Mouse (Mus musculus): ENCODE data around the gene 1700042G07Rik. TPM values are rescaled to one million over a fixed set of nuclear protein-coding genes. Genes with fewer than 3 reads are reported as not detected.

Gene 1700042G07Rik
- not detected in 2 replicates for polyA plus RNA-seq (2014; fragmentation: Nextera tagmentation; extraction: Ambion mirVana)

DNA sequence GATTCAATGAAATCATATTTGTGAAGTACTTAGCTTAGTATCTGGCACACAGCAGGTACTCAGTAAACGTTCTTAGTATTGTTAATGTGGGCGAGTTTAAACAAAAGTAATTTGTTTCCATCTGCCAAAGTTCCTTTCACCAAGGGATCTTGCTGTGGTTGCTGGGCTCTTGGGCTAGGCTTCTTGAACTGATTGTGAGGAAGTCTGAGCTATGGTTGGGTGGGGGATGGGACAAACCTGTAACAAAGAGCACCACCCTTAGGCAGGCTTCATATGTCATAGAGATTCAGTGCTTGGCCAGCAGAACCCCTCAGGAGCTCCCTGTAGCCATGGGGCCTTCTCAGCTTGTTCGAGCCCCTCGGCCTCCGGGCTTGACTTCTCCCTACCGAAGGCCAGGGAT is at the start of gene 1700042G07Rik, which contains the start of gene Gm49337:
Gene 1700042G07Rik (plus strand): TSS at position 301 of the 400 bp plus-strand sequence.
Gene Gm49337 (plus strand): TSS at position 313 of the 400 bp plus-strand sequence.
- Histone ChIP-seq H3K4me1 (ENCODE audit: control insufficient read depth, insufficient read depth, low read length) (peaks cover 4% of the 10 kb centered on the region), H3K27ac (replicated peaks; ENCODE audit: low read depth, low read length) (no peak within 1 kb of the TSS), H3K4me2 (ENCODE audit: low read depth, low read length) (no peak within 1 kb of the TSS), H3K36me3 (replicated peaks; ENCODE audit: control insufficient read depth, insufficient read depth, low read depth, low read length) (no peaks in the 10 kb centered on the region), H3K9me3 (replicated peaks; ENCODE audit: control insufficient read depth, low read length) (no peaks in the 10 kb centered on the region), H3K4me3 (ENCODE audit: low read depth, low read length) (no peak within 1 kb of the TSS), H3K9ac (replicated peaks; ENCODE audit: low read length) (no peak within 1 kb of the TSS), H3K27me3 (ENCODE audit: control insufficient read depth, insufficient read depth, low read length) (no peaks in the 10 kb centered on the region)
- DNase-seq (ENCODE audit: low spot score) = no peak
- WGBS = 89% methylated on average over 6 of the region's 6 CpGs
- no peak for ATAC-seq (replicated peaks; ENCODE audit: insufficient number of reproducible peaks, low FRiP score, low TSS enrichment, low read depth)

DNA sequence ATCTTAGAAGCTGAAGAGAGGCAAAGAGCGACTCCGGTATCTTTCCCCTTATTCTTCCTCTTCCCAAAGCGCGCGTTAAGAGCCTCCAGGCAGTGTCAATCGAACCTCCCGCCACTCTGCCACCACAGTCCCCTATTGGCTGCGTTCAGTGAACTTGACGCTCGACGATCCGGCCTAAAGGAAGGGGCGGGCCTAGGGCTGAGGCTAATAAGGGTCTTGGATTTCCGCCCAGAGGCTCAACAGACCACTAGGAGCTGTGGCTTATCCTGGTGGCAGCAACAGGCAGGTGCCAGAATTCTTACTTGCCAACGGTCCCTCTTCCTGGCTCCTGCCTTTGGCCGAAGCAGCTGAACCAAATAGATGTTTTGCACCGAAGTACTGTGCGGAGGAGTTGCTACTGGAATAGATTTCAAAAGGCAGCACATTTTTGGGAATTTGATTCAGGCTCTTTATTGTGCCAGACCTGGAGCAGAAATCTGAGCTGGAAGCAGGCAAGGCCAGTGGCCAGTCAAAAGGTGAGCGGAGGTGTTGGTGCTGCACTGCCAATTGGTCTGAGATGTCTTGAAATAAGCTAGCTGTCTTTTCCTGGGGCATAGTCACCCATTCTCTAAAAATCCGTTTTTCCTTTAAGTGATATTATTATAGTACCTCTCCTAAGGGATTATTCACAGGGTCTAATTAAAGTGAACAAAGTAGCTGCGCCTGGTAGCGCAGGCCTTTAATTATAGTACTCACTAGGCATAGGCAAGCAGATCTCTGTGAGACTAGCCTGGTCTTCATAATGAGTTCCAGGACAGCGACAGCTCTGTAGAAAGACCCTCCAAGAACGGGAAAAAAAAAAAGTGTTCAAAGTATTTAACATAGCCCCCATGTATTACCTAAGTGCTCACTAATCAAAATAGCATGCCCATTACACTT is 49.3 kb upstream of the 1700042G07Rik start, which contains the start of the genes Rad54l and Pomgnt1:
Gene Rad54l (minus strand): TSS at position 89 of the 918 bp plus-strand sequence.
Gene Pomgnt1 (plus strand): TSS at position 239 of the 918 bp plus-strand sequence.
- peak; percentile 97 for DNase-seq (ENCODE audit: low spot score)
- Histone ChIP-seq H3K4me1 (ENCODE audit: control insufficient read depth, insufficient read depth, low read length) (0 out of 2 replicates have a peak, but pooled peaks cover 2% of the 10 kb centered on the region), H3K4me2 (ENCODE audit: low read depth, low read length) (peak within 1 kb of the TSS; percentile 70), H3K27me3 (ENCODE audit: control insufficient read depth, insufficient read depth, low read length) (no peaks in the 10 kb centered on the region), H3K36me3 (replicated peaks; ENCODE audit: control insufficient read depth, insufficient read depth, low read depth, low read length) (no peaks in the 10 kb centered on the region; the same call in 1 of the 2 replicates), H3K27ac (replicated peaks; ENCODE audit: low read depth, low read length) (no peak within 1 kb of the TSS), H3K9ac (replicated peaks; ENCODE audit: low read length) (peak within 1 kb of the TSS; percentile 77), H3K4me3 (ENCODE audit: low read depth, low read length) (peak within 1 kb of the TSS; percentile 66), H3K9me3 (replicated peaks; ENCODE audit: control insufficient read depth, low read length) (no peaks in the 10 kb centered on the region)
- peak; percentile 98 for ATAC-seq (replicated peaks; ENCODE audit: insufficient number of reproducible peaks, low FRiP score, low TSS enrichment, low read depth)
- WGBS = 4% methylated on average over 24 of the region's 24 CpGs

DNA sequence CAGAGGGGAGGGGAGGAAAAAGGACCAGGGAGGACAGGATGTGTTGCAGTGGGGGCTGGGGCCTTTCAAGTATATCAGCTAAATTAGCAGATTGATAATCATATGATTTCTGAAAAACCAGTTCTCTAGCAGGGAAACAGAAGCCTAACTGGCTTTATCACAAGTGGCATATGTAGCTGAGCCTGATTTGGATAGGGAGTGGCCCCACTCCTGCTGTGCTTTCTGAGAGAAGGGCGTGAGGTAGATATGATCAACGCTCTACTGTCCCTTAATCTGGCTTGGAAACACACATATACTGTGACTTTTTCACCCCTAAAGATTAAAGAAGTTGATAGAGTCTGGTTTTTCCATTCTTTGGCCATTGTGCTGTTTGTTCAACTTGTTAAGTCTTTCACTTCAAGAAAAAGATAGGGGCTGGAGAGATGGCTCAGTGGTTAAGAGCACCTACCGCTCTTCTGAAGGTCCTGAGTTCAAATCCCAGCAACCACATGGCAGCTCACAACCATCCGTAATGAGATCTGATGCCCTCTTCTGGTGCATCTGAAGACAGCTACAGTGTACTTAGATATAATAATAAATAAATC is 47.3 kb upstream of the 1700042G07Rik start:
- Histone ChIP-seq H3K4me1 (ENCODE audit: control insufficient read depth, insufficient read depth, low read length) (0 out of 2 replicates have a peak, but pooled peaks cover 2% of the 10 kb centered on the region), H3K27me3 (ENCODE audit: control insufficient read depth, insufficient read depth, low read length) (no peaks in the 10 kb centered on the region), H3K36me3 (replicated peaks; ENCODE audit: control insufficient read depth, insufficient read depth, low read depth, low read length) (no peaks in the 10 kb centered on the region), H3K27ac (replicated peaks; ENCODE audit: low read depth, low read length) (no peak overlapping the region), H3K9ac (replicated peaks; ENCODE audit: low read length) (no peak overlapping the region), H3K4me3 (ENCODE audit: low read depth, low read length) (no peak overlapping the region), H3K9me3 (replicated peaks; ENCODE audit: control insufficient read depth, low read length) (no peaks in the 10 kb centered on the region), H3K4me2 (ENCODE audit: low read depth, low read length) (no peak overlapping the region)
- ATAC-seq (replicated peaks; ENCODE audit: insufficient number of reproducible peaks, low FRiP score, low TSS enrichment, low read depth) (no peak), DNase-seq (ENCODE audit: low spot score) (no peak)
- WGBS = 95% methylated on average over 4 of the region's 4 CpGs

DNA sequence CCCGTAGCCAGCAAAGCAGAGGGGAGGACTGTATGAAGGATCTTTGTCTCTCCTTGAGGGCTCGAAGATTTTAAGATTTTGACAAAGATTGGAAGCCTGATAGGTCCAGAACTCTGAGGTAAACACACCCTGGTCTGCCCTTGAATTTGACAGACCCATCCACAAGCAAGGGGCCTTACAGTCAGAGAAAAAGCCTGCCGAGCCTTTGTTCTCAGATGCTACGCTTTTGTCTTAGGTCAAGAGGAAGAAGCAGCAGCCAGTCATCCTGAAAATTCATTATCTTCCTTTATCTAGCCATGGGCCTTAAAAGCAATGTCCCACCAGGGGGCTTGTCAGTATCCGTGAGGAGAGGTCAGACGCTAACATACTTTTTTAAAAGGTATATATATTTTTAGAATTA is 45.2 kb upstream of the 1700042G07Rik start:
- DNase-seq (ENCODE audit: low spot score) (no peak), ATAC-seq (replicated peaks; ENCODE audit: insufficient number of reproducible peaks, low FRiP score, low TSS enrichment, low read depth) (no peak)
- no peaks in the 10 kb centered on the region for H3K9me3 ChIP-seq (replicated peaks; ENCODE audit: control insufficient read depth, low read length)
- no peaks in the 10 kb centered on the region for H3K36me3 ChIP-seq (replicated peaks; ENCODE audit: control insufficient read depth, insufficient read depth, low read depth, low read length)
- H3K4me1 ChIP-seq (ENCODE audit: control insufficient read depth, insufficient read depth, low read length) = no peaks in the 10 kb centered on the region
- no peak overlapping the region for H3K27ac ChIP-seq (replicated peaks; ENCODE audit: low read depth, low read length)
- 70% methylated on average over 6 of the region's 6 CpGs for WGBS
- H3K4me3 ChIP-seq (ENCODE audit: low read depth, low read length) = no peak overlapping the region
- no peaks in the 10 kb centered on the region for H3K27me3 ChIP-seq (ENCODE audit: control insufficient read depth, insufficient read depth, low read length)
- H3K4me2 ChIP-seq (ENCODE audit: low read depth, low read length) = no peak overlapping the region
- H3K9ac ChIP-seq (replicated peaks; ENCODE audit: low read length) = no peak overlapping the region

DNA sequence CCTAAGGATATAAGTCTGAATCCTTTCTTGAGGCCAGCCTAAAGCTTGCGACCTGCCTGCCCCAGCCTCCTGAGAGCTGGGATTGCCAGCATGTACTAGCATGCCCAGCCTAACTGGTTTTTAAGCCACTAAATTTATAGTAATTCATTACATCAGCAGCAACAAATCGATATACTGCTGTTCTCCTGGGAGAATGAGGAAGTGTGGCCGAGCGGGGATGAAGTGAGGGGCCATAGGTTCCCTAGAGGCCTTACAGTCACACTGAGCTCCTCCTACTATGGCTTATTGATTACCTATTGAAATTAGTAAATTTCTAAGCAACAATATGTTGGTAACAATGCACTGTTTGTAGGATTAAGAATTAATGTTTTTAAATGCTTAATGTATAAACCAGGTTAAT is 40.0 kb upstream of the 1700042G07Rik start:
- Histone ChIP-seq H3K9me3 (replicated peaks; ENCODE audit: control insufficient read depth, low read length) (no peaks in the 10 kb centered on the region), H3K27me3 (ENCODE audit: control insufficient read depth, insufficient read depth, low read length) (no peaks in the 10 kb centered on the region), H3K27ac (replicated peaks; ENCODE audit: low read depth, low read length) (no peak overlapping the region), H3K4me2 (ENCODE audit: low read depth, low read length) (no peak overlapping the region), H3K4me3 (ENCODE audit: low read depth, low read length) (no peak overlapping the region), H3K9ac (replicated peaks; ENCODE audit: low read length) (no peak overlapping the region), H3K4me1 (ENCODE audit: control insufficient read depth, insufficient read depth, low read length) (no peaks in the 10 kb centered on the region), H3K36me3 (replicated peaks; ENCODE audit: control insufficient read depth, insufficient read depth, low read depth, low read length) (no peaks in the 10 kb centered on the region)
- 91% methylated on average over 4 of the region's 4 CpGs for WGBS
- ATAC-seq (replicated peaks; ENCODE audit: insufficient number of reproducible peaks, low FRiP score, low TSS enrichment, low read depth) (no peak), DNase-seq (ENCODE audit: low spot score) (no peak)

DNA sequence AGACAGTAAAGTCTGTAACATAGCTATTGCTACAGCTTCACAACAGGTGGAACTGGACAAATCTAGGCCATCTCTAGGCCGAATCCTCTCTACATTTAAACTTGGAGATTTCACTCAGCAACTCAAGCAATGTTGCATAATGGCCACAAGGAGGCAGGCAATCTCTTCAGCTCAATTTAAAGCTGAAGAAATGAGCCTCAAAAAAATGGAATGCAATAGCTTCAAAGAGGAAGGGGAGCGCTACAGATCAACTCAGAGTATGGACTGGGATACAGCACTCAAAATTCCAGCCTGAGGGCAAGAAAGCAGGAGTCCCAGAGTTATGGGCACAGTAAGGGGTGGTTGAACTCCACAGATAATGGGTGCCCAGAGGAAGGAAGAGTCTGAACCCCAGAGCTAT is 38.2 kb upstream of the 1700042G07Rik start:
- H3K4me2 ChIP-seq (ENCODE audit: low read depth, low read length) = no peak overlapping the region
- no peaks in the 10 kb centered on the region for H3K27me3 ChIP-seq (ENCODE audit: control insufficient read depth, insufficient read depth, low read length)
- no peak for ATAC-seq (replicated peaks; ENCODE audit: insufficient number of reproducible peaks, low FRiP score, low TSS enrichment, low read depth)
- peak; percentile 75 for DNase-seq (ENCODE audit: low spot score)
- H3K36me3 ChIP-seq (replicated peaks; ENCODE audit: control insufficient read depth, insufficient read depth, low read depth, low read length) = no peaks in the 10 kb centered on the region
- H3K27ac ChIP-seq (replicated peaks; ENCODE audit: low read depth, low read length) = no peak overlapping the region
- 45% methylated on average over 2 of the region's 2 CpGs for WGBS
- no peaks in the 10 kb centered on the region for H3K4me1 ChIP-seq (ENCODE audit: control insufficient read depth, insufficient read depth, low read length)
- no peaks in the 10 kb centered on the region for H3K9me3 ChIP-seq (replicated peaks; ENCODE audit: control insufficient read depth, low read length)
- H3K4me3 ChIP-seq (ENCODE audit: low read depth, low read length) = no peak overlapping the region
- H3K9ac ChIP-seq (replicated peaks; ENCODE audit: low read length) = no peak overlapping the region

DNA sequence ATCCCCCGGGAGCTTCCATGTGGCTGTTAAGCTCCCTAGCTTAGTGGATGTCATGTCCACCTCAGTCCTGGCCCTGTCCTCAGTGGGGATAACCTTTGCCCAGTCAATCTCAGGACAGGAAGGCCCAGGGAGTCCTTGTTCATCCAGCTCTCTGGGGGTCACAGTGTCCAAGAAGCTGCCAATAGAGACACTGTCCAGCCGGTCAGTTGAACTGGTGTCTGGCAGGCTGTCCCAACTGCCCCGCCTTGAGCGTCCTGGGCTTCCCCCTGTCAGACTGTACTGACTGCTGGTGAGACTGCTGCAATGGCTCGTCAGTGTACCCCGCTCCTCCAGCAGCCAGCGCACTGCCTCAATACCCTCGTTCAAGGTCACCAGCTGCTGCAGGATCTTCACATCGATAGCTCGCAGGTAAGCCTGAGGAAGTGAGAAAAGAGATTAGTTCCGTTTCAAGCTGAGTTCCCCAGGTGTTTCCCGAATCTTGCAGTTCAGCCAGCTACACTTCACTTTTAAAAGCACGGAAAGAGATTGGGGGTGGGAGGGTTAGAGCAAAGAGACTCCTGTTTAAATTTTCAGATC is 35.7 kb upstream of the 1700042G07Rik start:
- ATAC-seq (replicated peaks; ENCODE audit: insufficient number of reproducible peaks, low FRiP score, low TSS enrichment, low read depth) (no peak), DNase-seq (ENCODE audit: low spot score) (no peak)
- Histone ChIP-seq H3K4me1 (ENCODE audit: control insufficient read depth, insufficient read depth, low read length) (no peaks in the 10 kb centered on the region), H3K4me2 (ENCODE audit: low read depth, low read length) (no peak overlapping the region), H3K9ac (replicated peaks; ENCODE audit: low read length) (no peak overlapping the region), H3K27ac (replicated peaks; ENCODE audit: low read depth, low read length) (no peak overlapping the region), H3K4me3 (ENCODE audit: low read depth, low read length) (no peak overlapping the region), H3K9me3 (replicated peaks; ENCODE audit: control insufficient read depth, low read length) (no peaks in the 10 kb centered on the region), H3K27me3 (ENCODE audit: control insufficient read depth, insufficient read depth, low read length) (no peaks in the 10 kb centered on the region), H3K36me3 (replicated peaks; ENCODE audit: control insufficient read depth, insufficient read depth, low read depth, low read length) (no peaks in the 10 kb centered on the region)
- WGBS = 49% methylated on average over 13 of the region's 13 CpGs

Data from embryonic facial prominence, embryonic 11.5 days (tissue).